ENCODE assay signal across 12 mouse cellular contexts in the genomic region with DNA sequence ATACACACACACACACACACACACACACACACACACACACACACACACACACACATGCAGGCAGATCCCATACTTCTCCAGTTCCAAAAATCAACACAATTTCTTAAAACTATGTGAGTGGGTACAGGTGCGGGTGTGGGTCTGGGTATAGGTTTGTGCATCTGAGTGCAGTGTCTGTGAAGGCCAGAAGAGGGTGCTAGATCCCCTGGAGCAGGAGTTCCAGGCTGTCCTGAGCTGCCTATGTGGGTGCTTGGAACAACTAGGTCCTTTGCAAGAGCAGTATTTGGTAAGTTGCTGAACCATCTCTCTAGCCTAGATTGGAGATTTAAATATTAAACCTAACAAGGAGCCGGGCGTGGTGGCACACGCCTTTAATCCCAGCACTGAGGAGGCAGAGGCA. TPM values are rescaled to one million over a fixed set of nuclear protein-coding genes. Genes with fewer than 3 reads are reported as not detected.
DNase-seq lines count a peak whose midpoint lies in the region; ATAC-seq lines count a peak whose summit lies in the region.
"Had no signal": no experiment of that assay in that cellular context is flagged by ENCODE, and none has a peak within 500 bp of the region (broad histone marks: within the 10 kb centered on the region; RNA-seq: fewer than 3 reads in every experiment).

No protein-coding gene starts in this region.

- 96% methylated on average over 4 of the region's 4 CpGs for WGBS in limb, embryonic 11.5 days
- WGBS in limb, embryonic 10.5 days = 98% methylated on average over 4 of the region's 4 CpGs

- ATAC-seq in limb, embryonic 11.5 days (ENCODE audit: insufficient number of reproducible peaks, low FRiP score, low TSS enrichment, low read depth) = no peak
- 0 out of 2 replicates have a peak, but pooled peaks have one; percentile 35 for ATAC-seq in granulocyte monocyte progenitor cell, adult 5-6 weeks (replicated peaks; ENCODE audit: poor library complexity, severe bottlenecking)

- no peaks in the 10 kb centered on the region for H3K36me3 ChIP-seq in limb, embryonic 11.5 days (ENCODE audit: control insufficient read depth, insufficient read depth, low read length)
- no peaks in the 10 kb centered on the region for H3K36me3 ChIP-seq in limb, embryonic 10.5 days
- H3K36me3 ChIP-seq: heart, embryonic 13.5 days had no signal

- H3K4me3 ChIP-seq in limb, embryonic 11.5 days (ENCODE audit: low read depth, low read length) = no peak overlapping the region
- H3K4me3 ChIP-seq in limb, embryonic 10.5 days = no peak overlapping the region
- H3K4me3 ChIP-seq: heart, embryonic 13.5 days had no signal

- H3K27ac ChIP-seq in limb, embryonic 11.5 days (replicated peaks; ENCODE audit: low read depth, low read length) = no peak overlapping the region
- no peak overlapping the region for H3K27ac ChIP-seq in limb, embryonic 10.5 days
- H3K27ac ChIP-seq: heart, embryonic 13.5 days had no signal

- no peak overlapping the region for H3K9ac ChIP-seq in limb, embryonic 11.5 days (ENCODE audit: low read length)
- H3K9ac ChIP-seq: heart, embryonic 13.5 days had no signal

- peaks cover 14% of the 10 kb centered on the region; the same call in 1 of the 2 replicates for H3K4me1 ChIP-seq in limb, embryonic 11.5 days (ENCODE audit: control insufficient read depth, insufficient read depth, low read length)
- H3K4me1 ChIP-seq in limb, embryonic 10.5 days = peaks cover 31% of the 10 kb centered on the region; the same call in 1 of the 2 replicates

- no peaks in the 10 kb centered on the region for H3K27me3 ChIP-seq in limb, embryonic 11.5 days (ENCODE audit: control insufficient read depth, insufficient read depth, low read length)
- H3K27me3 ChIP-seq in limb, embryonic 10.5 days (ENCODE audit: low read depth, poor library complexity, severe bottlenecking) = no peaks in the 10 kb centered on the region
- H3K27me3 ChIP-seq: heart, embryonic 13.5 days had no signal

- H3K9me3 ChIP-seq in limb, embryonic 11.5 days (ENCODE audit: control insufficient read depth, low read length) = no peaks in the 10 kb centered on the region
- no peaks in the 10 kb centered on the region for H3K9me3 ChIP-seq in limb, embryonic 10.5 days (replicated peaks)
- H3K9me3 ChIP-seq: heart, embryonic 13.5 days had no signal

- no peak overlapping the region for H3K4me2 ChIP-seq in limb, embryonic 11.5 days (ENCODE audit: low read depth, severe bottlenecking)
- H3K4me2 ChIP-seq: heart, embryonic 13.5 days had no signal

- peak; percentile 27 for DNase-seq in cerebellum, adult 11-12 months
- DNase-seq in cerebellum, adult 9-10 months = no peak
- DNase-seq in limb, embryonic 11.5 days (ENCODE audit: low spot score) = peak; percentile 20
- no peak for DNase-seq in limb, embryonic 10.5 days (ENCODE audit: low spot score)
- peak; percentile 55 for DNase-seq in A20 (ENCODE audit: low read depth, low spot score)
- DNase-seq in urinary bladder, postnatal 14 days (ENCODE audit: low spot score) = no peak
- DNase-seq in urinary bladder, postnatal 25 days (ENCODE audit: low spot score) = no peak
- DNase-seq: adrenal gland, postnatal 36 days; cerebellum, adult 8-10 months; lung, postnatal 36 days had no signal

RNA-seq across cellular contexts. Expression of a gene that starts 33.5 kb away (rescaled TPM):
- 166 and 173 TPM in 2 replicates for polyA plus RNA-seq in limb, embryonic 11.5 days (2014; fragmentation: Nextera tagmentation; extraction: Ambion mirVana)
- polyA plus RNA-seq in limb, embryonic 10.5 days (2016; fragmentation: Nextera tagmentation; extraction: Ambion mirVana) = 138 and 152 TPM in 2 replicates
- total RNA-seq in granulocyte monocyte progenitor cell, adult 5-6 weeks (2014; fragmentation: Nextera tagmentation) = 43.6 and 77.0 TPM in 2 replicates
- 49.8 and 70.5 TPM in 2 replicates for total RNA-seq in granulocyte monocyte progenitor cell, adult 5-6 weeks (2017)

Comparison
In these comparisons a context has a peak if more than half of its experiments do, and no peak if none do; other contexts are left out.
1. DNase-seq: peak in cerebellum, adult 11-12 months (single experiment), limb, embryonic 11.5 days (single experiment) and A20 (single experiment); none in cerebellum, adult 9-10 months (single experiment), limb, embryonic 10.5 days (single experiment), urinary bladder, postnatal 14 days (single experiment) and urinary bladder, postnatal 25 days (single experiment).